23 mouse cellular contexts compared by ENCODE assay signal in the genomic region with DNA sequence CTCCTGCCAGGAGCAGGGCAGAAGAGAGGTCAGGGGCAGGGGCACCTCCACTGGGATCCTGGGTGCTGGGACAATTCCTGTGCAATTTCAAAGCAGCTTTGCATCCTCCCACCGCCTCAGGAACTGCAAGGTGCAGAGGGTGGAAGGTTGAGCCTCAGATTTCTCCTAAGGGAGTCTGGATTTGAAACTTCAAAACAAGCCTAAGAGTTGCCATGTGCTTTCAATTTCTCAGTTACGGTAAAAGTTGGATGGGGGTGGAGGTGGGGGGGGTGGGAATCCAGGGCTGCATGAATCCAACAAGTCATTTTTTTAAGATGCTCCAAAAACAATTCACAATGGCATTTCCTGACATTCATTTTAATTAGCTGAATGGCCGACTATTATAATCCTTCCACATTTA.
"Had no signal": no experiment of that assay in that cellular context is flagged by ENCODE, and none has a peak within 500 bp of the region (broad histone marks: within the 10 kb centered on the region; RNA-seq: fewer than 3 reads in every experiment).

No protein-coding gene starts in this region.

- DNase-seq: kidney, adult 9 months; kidney, postnatal 25 days; left cerebral cortex, postnatal 4 days; lung, adult 18-20 months; lung, postnatal 10 days; lung, postnatal 36 days; midbrain, embryonic 14.5 days; right cerebral cortex, adult 18-20 months; right cerebral cortex, postnatal 14 days; right cerebral cortex, postnatal 4 days; thymus, adult 2 months; thymus, postnatal 14 days; thymus, postnatal 4 days had no signal

- H3K27me3 ChIP-seq: limb, embryonic 15.5 days; lung, embryonic 15.5 days had no signal

- H3K4me3 ChIP-seq: limb, embryonic 15.5 days; lung, embryonic 15.5 days; megakaryocyte, embryonic 14.5 days; midbrain, embryonic 10.5 days; neural tube, embryonic 12.5 days; neural tube, embryonic 15.5 days had no signal

- H3K9me3 ChIP-seq: limb, embryonic 15.5 days; lung, embryonic 15.5 days; megakaryocyte, embryonic 14.5 days; midbrain, embryonic 10.5 days; neural tube, embryonic 12.5 days; neural tube, embryonic 15.5 days had no signal

- H3K9ac ChIP-seq: limb, embryonic 15.5 days; liver, embryonic 14.5 days; lung, embryonic 15.5 days; neural tube, embryonic 12.5 days; neural tube, embryonic 15.5 days had no signal

- H3K27ac ChIP-seq: kidney, postnatal 0 days; limb, embryonic 15.5 days; liver, embryonic 14.5 days; lung, embryonic 15.5 days; midbrain, embryonic 10.5 days; neural tube, embryonic 12.5 days; neural tube, embryonic 15.5 days; stomach, postnatal 0 days had no signal

- H3K4me1 ChIP-seq: lung, embryonic 15.5 days had no signal

- H3K36me3 ChIP-seq: limb, embryonic 15.5 days; lung, embryonic 15.5 days; midbrain, embryonic 10.5 days; neural tube, embryonic 12.5 days; neural tube, embryonic 15.5 days had no signal

- H3K4me2 ChIP-seq: limb, embryonic 15.5 days; liver, embryonic 11.5 days; lung, embryonic 15.5 days; neural tube, embryonic 12.5 days; neural tube, embryonic 15.5 days had no signal
